11 mouse cellular contexts compared by ENCODE assay signal in the genomic region with DNA sequence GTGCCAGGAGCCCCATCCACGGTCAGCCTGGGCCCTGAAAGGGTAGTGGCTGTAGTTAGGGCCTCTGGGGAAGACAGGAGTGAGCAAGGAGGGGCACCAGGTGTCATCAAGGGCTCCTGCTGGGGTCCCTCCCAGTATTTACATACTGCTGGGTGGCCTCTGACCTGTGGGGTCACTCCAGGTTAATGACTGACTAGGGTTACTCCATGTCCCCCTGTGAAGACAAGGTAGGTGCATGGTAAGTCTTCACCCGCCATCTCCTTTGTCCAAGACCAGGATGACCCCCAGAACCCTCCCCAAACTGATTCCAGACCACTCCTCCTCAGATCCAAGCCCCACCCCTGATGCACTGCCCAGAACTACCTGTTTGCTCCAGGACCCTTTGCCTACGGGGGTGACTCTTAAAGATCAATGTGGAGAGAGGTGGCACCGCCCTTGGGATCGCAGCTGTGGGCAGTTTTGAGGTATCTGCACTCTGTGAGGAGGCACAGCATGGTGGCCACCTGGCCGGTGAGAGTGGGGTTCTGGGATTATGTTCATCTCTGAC. TPM values are rescaled to one million over a fixed set of nuclear protein-coding genes. Genes with fewer than 3 reads are reported as not detected.
A peak's percentile ranks its signal among the peaks of the same experiment; 100 is the strongest.
DNase-seq lines count a peak whose midpoint lies in the region; ATAC-seq and TF ChIP-seq lines count a peak whose summit lies in the region.
"Had no signal": no experiment of that assay in that cellular context is flagged by ENCODE, and none has a peak within 500 bp of the region (broad histone marks: within the 10 kb centered on the region; RNA-seq: fewer than 3 reads in every experiment).

TSS of gene Gdf15 (minus strand) at position 111 of the 547 bp plus-strand sequence.

- H3K4me2 ChIP-seq in hindbrain, embryonic 12.5 days (replicated peaks), result 0 out of 2 replicates have a peak within 1 kb of the TSS, but pooled peaks have one; percentile 4
- no peak within 1 kb of the TSS for H3K4me2 ChIP-seq in hindbrain, postnatal 0 days (ENCODE audit: low read depth, low read length)
- no peak within 1 kb of the TSS for H3K4me2 ChIP-seq in limb, embryonic 12.5 days
- H3K4me2 ChIP-seq: midbrain, embryonic 13.5 days had no signal

- ATAC-seq in hindbrain, embryonic 12.5 days (ENCODE audit: low FRiP score), result no peak
- ATAC-seq in hindbrain, postnatal 0 days, result no peak
- no peak for ATAC-seq in limb, embryonic 12.5 days (ENCODE audit: insufficient number of reproducible peaks, insufficient read depth, low FRiP score, low TSS enrichment, low read depth)
- ATAC-seq: midbrain, embryonic 13.5 days had no signal

- DNase-seq in hindbrain, postnatal 0 days (ENCODE audit: low spot score), result no peak
- DNase-seq in ES-CJ7 (ENCODE audit: low read depth, low spot score), result peak; percentile 64
- no peak for DNase-seq in cerebellum, adult 11 months
- no peak for DNase-seq in right cerebral cortex, postnatal 14 days
- DNase-seq: cerebellum, adult 2 months; thymus, postnatal 25 days had no signal

- peaks cover 37% of the 10 kb centered on the region for H3K4me1 ChIP-seq in hindbrain, embryonic 12.5 days
- H3K4me1 ChIP-seq in hindbrain, postnatal 0 days (ENCODE audit: insufficient read depth, low read length), result peaks cover 6% of the 10 kb centered on the region
- H3K4me1 ChIP-seq in limb, embryonic 12.5 days (replicated peaks), result peaks cover 48% of the 10 kb centered on the region

- H3K36me3 ChIP-seq in hindbrain, embryonic 12.5 days, result no peaks in the 10 kb centered on the region
- no peaks in the 10 kb centered on the region for H3K36me3 ChIP-seq in hindbrain, postnatal 0 days (ENCODE audit: insufficient read depth, low read length)
- no peaks in the 10 kb centered on the region for H3K36me3 ChIP-seq in C2C12 (ENCODE audit: control insufficient read depth, insufficient read depth)
- H3K36me3 ChIP-seq in limb, embryonic 12.5 days, result no peaks in the 10 kb centered on the region
- H3K36me3 ChIP-seq: midbrain, embryonic 13.5 days had no signal

- TF ChIP-seq CTCF in hindbrain, postnatal 0 days (IDR thresholded peaks at IDR 0.05; ENCODE audit: low read depth), result no peak
- no peak for TF ChIP-seq CTCF in C2C12 (IDR thresholded peaks at IDR 0.05; ENCODE audit: control insufficient read depth, insufficient read depth, insufficient read length)

- no peak within 1 kb of the TSS for H3K9ac ChIP-seq in hindbrain, embryonic 12.5 days
- no peak within 1 kb of the TSS for H3K9ac ChIP-seq in hindbrain, postnatal 0 days (replicated peaks; ENCODE audit: low read length)
- peak within 1 kb of the TSS; percentile 23; the same call in 1 of the 2 replicates for H3K9ac ChIP-seq in limb, embryonic 12.5 days (replicated peaks)
- H3K9ac ChIP-seq: midbrain, embryonic 13.5 days had no signal

- no peaks in the 10 kb centered on the region for H3K9me3 ChIP-seq in hindbrain, embryonic 12.5 days (replicated peaks)
- no peaks in the 10 kb centered on the region for H3K9me3 ChIP-seq in hindbrain, postnatal 0 days (ENCODE audit: low read length)
- no peaks in the 10 kb centered on the region for H3K9me3 ChIP-seq in limb, embryonic 12.5 days
- H3K9me3 ChIP-seq: midbrain, embryonic 13.5 days had no signal

- peaks cover 2% of the 10 kb centered on the region for H3K79me3 ChIP-seq in C2C12 (ENCODE audit: low read depth)

- H3K27me3 ChIP-seq in hindbrain, embryonic 12.5 days, result peaks cover 21% of the 10 kb centered on the region
- H3K27me3 ChIP-seq in hindbrain, postnatal 0 days (ENCODE audit: insufficient read depth, low read length), result no peaks in the 10 kb centered on the region
- H3K27me3 ChIP-seq in C2C12 (ENCODE audit: control insufficient read depth, insufficient read depth, insufficient read length), result no peaks in the 10 kb centered on the region
- H3K27me3 ChIP-seq in limb, embryonic 12.5 days, result peaks cover 23% of the 10 kb centered on the region

- no peak within 1 kb of the TSS for H3K27ac ChIP-seq in hindbrain, embryonic 12.5 days
- no peak within 1 kb of the TSS for H3K27ac ChIP-seq in hindbrain, postnatal 0 days
- no peak within 1 kb of the TSS for H3K27ac ChIP-seq in limb, embryonic 12.5 days
- H3K27ac ChIP-seq: midbrain, embryonic 13.5 days had no signal

- H3K79me2 ChIP-seq in C2C12 (ENCODE audit: control insufficient read depth, insufficient read depth), result no peaks in the 10 kb centered on the region

- H3ac ChIP-seq in C2C12 (ENCODE audit: control insufficient read depth, insufficient read length, low read depth), result peak within 1 kb of the TSS; percentile 67

- H3K4me3 ChIP-seq in hindbrain, embryonic 12.5 days, result no peak within 1 kb of the TSS
- H3K4me3 ChIP-seq in hindbrain, postnatal 0 days (ENCODE audit: low read length), result no peak within 1 kb of the TSS
- no peak within 1 kb of the TSS for H3K4me3 ChIP-seq in C2C12 (ENCODE audit: insufficient read depth, poor library complexity, severe bottlenecking)
- no peak within 1 kb of the TSS for H3K4me3 ChIP-seq in limb, embryonic 12.5 days (replicated peaks)
- H3K4me3 ChIP-seq: midbrain, embryonic 13.5 days had no signal

- 80% methylated on average over 6 of the region's 6 CpGs for WGBS in hindbrain, embryonic 12.5 days
- WGBS in hindbrain, postnatal 0 days, result 83% methylated on average over 6 of the region's 6 CpGs
- 68% methylated on average over 6 of the region's 6 CpGs for WGBS in limb, embryonic 12.5 days

TF ChIP-seq in C2C12, 6 proteins besides CTCF, POLR2A, EP300 and RAD21:
- no peak for TF ChIP-seq MYOD1 (IDR thresholded peaks at IDR 0.05; ENCODE audit: control insufficient read depth, insufficient read length, low read depth)
- no peak for TF ChIP-seq FOSL1 (IDR thresholded peaks at IDR 0.05; ENCODE audit: insufficient read depth, low read length, poor library complexity, severe bottlenecking)
- no peak for TF ChIP-seq MYOG (IDR thresholded peaks at IDR 0.05; ENCODE audit: control insufficient read depth, extremely low read depth, insufficient read length)
- TF ChIP-seq CEBPB (IDR thresholded peaks at IDR 0.05; ENCODE audit: low read depth), result no peak
- TF ChIP-seq USF1 (IDR thresholded peaks at IDR 0.05; ENCODE audit: low read depth), result no peak
- TF ChIP-seq MAX (IDR thresholded peaks at IDR 0.05), result no peak

RNA-seq across cellular contexts. Expression of gene Gdf15, which starts in this region (rescaled TPM):
- 0.15 and 0.17 TPM in 2 replicates for polyA plus RNA-seq in hindbrain, embryonic 12.5 days (2016; fragmentation: Nextera tagmentation; extraction: Ambion mirVana)
- 1.7 TPM in 1 of 2 replicates, not detected in the other for total RNA-seq in hindbrain, postnatal 0 days (2014; rRNA removed)
- polyA plus RNA-seq in hindbrain, postnatal 0 days (2015; fragmentation: Nextera tagmentation; extraction: Ambion mirVana), result 0.25 and 0.41 TPM in 2 replicates
- 20.9 TPM for polyA plus RNA-seq in C2C12 (2012; fragmentation: generic; extraction: Trizol)
- polyA plus RNA-seq in limb, embryonic 12.5 days (2016; fragmentation: Nextera tagmentation; extraction: Ambion mirVana), result 0.15 TPM in 1 of 2 replicates, not detected in the other
- total RNA-seq: layer of hippocampus, postnatal 10 days had no signal

Comparison
In these comparisons a context has a peak if more than half of its experiments do, and no peak if none do; other contexts are left out.
1. RNA of gene Gdf15 (polyA plus RNA-seq): 20.9 TPM in C2C12 (single experiment); 0.25 to 0.41 TPM in hindbrain, postnatal 0 days, 0.15 to 0.17 TPM in hindbrain, embryonic 12.5 days and 0.15 TPM in limb, embryonic 12.5 days; every median in the first group is over 10 times any median in the second.